Mouse (Mus musculus) bone marrow, adult 2 months (tissue): ENCODE results near the gene Wdr48.
A peak's percentile ranks its signal among the peaks of the same experiment; 100 is the strongest.

Experiments used
- CTCF ChIP-seq: fragments of 200-500 bp; IDR thresholded peaks from 2 replicates; pipeline ENCODE4 v1.5.1; 2011; ENCODE audit warnings: low read length, control low read depth; ENCODE audit not compliant: control insufficient read depth, insufficient read depth
- POLR2A ChIP-seq: fragments of 200-500 bp; IDR thresholded peaks from 2 replicates; pipeline ENCODE4 v1.6.1; 2011; ENCODE audit warnings: low read depth, mild to moderate bottlenecking, control low read depth, low read length, borderline replicate concordance; ENCODE audit not compliant: control insufficient read depth

DNA sequence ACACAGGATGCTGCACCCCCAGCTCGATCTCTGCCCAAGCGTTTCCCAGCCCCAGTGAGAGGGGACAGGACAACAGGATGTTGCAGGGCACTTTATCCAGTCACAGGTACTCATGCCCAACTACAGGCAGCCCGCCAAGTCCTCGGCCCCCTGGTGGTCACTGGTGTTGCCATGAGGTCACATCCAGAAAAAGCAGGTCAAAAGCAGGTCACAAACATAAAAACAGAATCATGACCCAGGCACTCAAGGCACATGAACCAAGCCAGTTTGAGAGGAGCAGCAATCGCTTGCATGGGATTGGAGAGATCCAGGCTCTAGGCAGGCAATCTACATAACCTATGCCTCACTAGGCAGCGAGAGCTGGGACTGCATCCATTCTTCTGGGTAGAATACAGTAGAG is 75.5 kb downstream of the Wdr48 start:
- TF ChIP-seq CTCF (peak; percentile 55; the same call in 1 of the 2 replicates), POLR2A (no peak)
